Mouse (Mus musculus) T-helper 2 cell (primary cell): ENCODE measurements around the gene Btbd6.

Experiments used
- in situ Hi-C: fragments of 300-600 bp; cut with MboI, MseI; formaldehyde crosslinking; loops from one replicate; pipeline ENCODE4 v1.15.1; 2025; ENCODE audit warnings: high pct_unique_total_duplicates

Gene Btbd6

GRCm38 (mm10) chr12:113004011-113004410 is 27.7 kb downstream of the Btbd6 start:
- in situ Hi-C loops, result no loop called here

- in situ Hi-C loops, result no loop called here
Measured at GRCm38 (mm10) chr12:113004993-113005392, 28.7 kb downstream of the Btbd6 start.

- in situ Hi-C loops, result no loop called here
Measured at GRCm38 (mm10) chr12:113011702-113012360, 35.5 kb downstream of the Btbd6 start.

- in situ Hi-C loops, result no loop called here
Measured at GRCm38 (mm10) chr12:113012443-113012842, 36.2 kb downstream of the Btbd6 start.

- in situ Hi-C loops, result no loop called here
Measured at GRCm38 (mm10) chr12:113013021-113013491, 36.8 kb downstream of the Btbd6 start.

GRCm38 (mm10) chr12:113013604-113014558 is 37.6 kb downstream of the Btbd6 start, which contains the start of gene Pacs2:
Gene Pacs2, plus strand, starts transcription at chr12:113014508.
- in situ Hi-C loops, result no loop called here

- in situ Hi-C loops, result no loop called here
Measured at GRCm38 (mm10) chr12:113014561-113015556, 38.6 kb downstream of the Btbd6 start.

- in situ Hi-C loops, result no loop called here
Measured at GRCm38 (mm10) chr12:113015956-113016355, 39.7 kb downstream of the Btbd6 start.

- in situ Hi-C loops, result no loop called here
Measured at GRCm38 (mm10) chr12:113016976-113017375, 40.7 kb downstream of the Btbd6 start.

GRCm38 (mm10) chr12:113017429-113017984 is 41.2 kb downstream of the Btbd6 start:
- in situ Hi-C loops, result no loop called here

- in situ Hi-C loops, result no loop called here
Measured at GRCm38 (mm10) chr12:113018763-113019162, 42.5 kb downstream of the Btbd6 start.

- in situ Hi-C loops, result no loop called here
Measured at GRCm38 (mm10) chr12:113021488-113021887, 45.2 kb downstream of the Btbd6 start.

GRCm38 (mm10) chr12:113023082-113023481 is 46.8 kb downstream of the Btbd6 start:
- in situ Hi-C loops, result no loop called here

- in situ Hi-C loops, result no loop called here
Measured at GRCm38 (mm10) chr12:113026557-113026956, 50.3 kb downstream of the Btbd6 start.

GRCm38 (mm10) chr12:113027495-113027894 is 51.2 kb downstream of the Btbd6 start:
- in situ Hi-C loops, result no loop called here

GRCm38 (mm10) chr12:113028067-113028466 is 51.8 kb downstream of the Btbd6 start:
- in situ Hi-C loops, result no loop called here
